Mouse (Mus musculus): ENCODE data around the gene H2-Ab1.

GRCm38 (mm10) chr17:34260551-34260950 lies 3.1 kb downstream of the H2-Ab1 start:
- no peak for TF ChIP-seq GATA1 (IDR thresholded peaks at IDR 0.05; ENCODE audit: borderline replicate concordance, low read length)
- no peak for TF ChIP-seq FLI1 (IDR thresholded peaks at IDR 0.05; ENCODE audit: low read length)
